ENCODE assay signal across 20 mouse cellular contexts in genomic region chr2:131200710-131201109, GRCm38 (mm10). TPM values are rescaled to one million over a fixed set of nuclear protein-coding genes. Genes with fewer than 3 reads are reported as not detected.
A peak's percentile ranks its signal among the peaks of the same experiment; 100 is the strongest.
DNase-seq lines count a peak whose midpoint lies in the region; ATAC-seq and TF ChIP-seq lines count a peak whose summit lies in the region.
"Had no signal": no experiment of that assay in that cellular context is flagged by ENCODE, and none has a peak within 500 bp of the region (broad histone marks: within the 10 kb centered on the region; RNA-seq: fewer than 3 reads in every experiment).

No protein-coding gene starts in this region.

- H3K4me1 ChIP-seq in liver, embryonic 12.5 days, result peaks cover 50% of the 10 kb centered on the region
- H3K4me1 ChIP-seq in brown adipose tissue, adult 24 weeks (ENCODE audit: control insufficient read depth, insufficient read depth, insufficient read length, low read length), result peaks cover 15% of the 10 kb centered on the region
- H3K4me1 ChIP-seq in hindbrain, postnatal 0 days (ENCODE audit: insufficient read depth, low read length), result no peaks in the 10 kb centered on the region; the same call in 1 of the 2 replicates
- H3K4me1 ChIP-seq: forebrain, embryonic 12.5 days had no signal

- peak overlapping the region; percentile 15; the same call in 1 of the 2 replicates for H3K27ac ChIP-seq in liver, embryonic 12.5 days
- 0 out of 2 replicates have a peak overlapping the region, but pooled peaks have one; percentile 1 for H3K27ac ChIP-seq in brown adipose tissue, adult 24 weeks (replicated peaks; ENCODE audit: low read depth, low read length)
- H3K27ac ChIP-seq in hindbrain, postnatal 0 days, result no peak overlapping the region
- H3K27ac ChIP-seq: embryonic facial prominence, embryonic 13.5 days; embryonic facial prominence, embryonic 15.5 days; forebrain, embryonic 10.5 days; forebrain, embryonic 12.5 days had no signal

- no peak for TF ChIP-seq CTCF in hindbrain, postnatal 0 days (IDR thresholded peaks at IDR 0.05; ENCODE audit: low read depth)

- 77% methylated on average over 2 of the region's 2 CpGs for WGBS in liver, embryonic 12.5 days (ENCODE audit: insufficient replicate concordance)
- 84% methylated on average over 2 of the region's 2 CpGs for WGBS in hindbrain, postnatal 0 days

- DNase-seq in liver, result no peak
- peak; percentile 80 for DNase-seq in A20 (ENCODE audit: low read depth, low spot score)
- no peak for DNase-seq in kidney, adult 11 months
- DNase-seq in hindbrain, postnatal 0 days (ENCODE audit: low spot score), result no peak
- DNase-seq: adrenal gland, adult 8-10 months; cerebellum, adult 11 months; cerebellum, adult 8-10 months; embryo, embryonic 11 days had no signal

- no peaks in the 10 kb centered on the region for H3K9me3 ChIP-seq in liver, embryonic 12.5 days (replicated peaks)
- H3K9me3 ChIP-seq in hindbrain, postnatal 0 days (ENCODE audit: low read length), result no peaks in the 10 kb centered on the region
- H3K9me3 ChIP-seq: embryonic facial prominence, embryonic 13.5 days; embryonic facial prominence, embryonic 15.5 days; forebrain, embryonic 10.5 days; forebrain, embryonic 12.5 days; G1E had no signal

- H3K27me3 ChIP-seq in liver, embryonic 12.5 days (replicated peaks), result no peaks in the 10 kb centered on the region
- H3K27me3 ChIP-seq in hindbrain, postnatal 0 days (ENCODE audit: insufficient read depth, low read length), result no peaks in the 10 kb centered on the region
- H3K27me3 ChIP-seq: embryonic facial prominence, embryonic 13.5 days; embryonic facial prominence, embryonic 15.5 days; forebrain, embryonic 12.5 days; Patski had no signal

- no peak overlapping the region for H3K4me3 ChIP-seq in liver, embryonic 12.5 days
- H3K4me3 ChIP-seq in brown adipose tissue, adult 24 weeks (ENCODE audit: insufficient read depth, low read depth, low read length), result no peak overlapping the region
- H3K4me3 ChIP-seq in hindbrain, postnatal 0 days (ENCODE audit: low read length), result no peak overlapping the region
- H3K4me3 ChIP-seq: embryonic facial prominence, embryonic 13.5 days; embryonic facial prominence, embryonic 15.5 days; erythroblast, embryonic 14.5 days; forebrain, embryonic 10.5 days; forebrain, embryonic 12.5 days had no signal

- H3K36me3 ChIP-seq in liver, embryonic 12.5 days, result peaks cover 75% of the 10 kb centered on the region
- 0 out of 2 replicates have a peak, but pooled peaks cover 3% of the 10 kb centered on the region for H3K36me3 ChIP-seq in hindbrain, postnatal 0 days (ENCODE audit: insufficient read depth, low read length)

- no peak overlapping the region for H3K9ac ChIP-seq in liver, embryonic 12.5 days
- no peak overlapping the region for H3K9ac ChIP-seq in hindbrain, postnatal 0 days (replicated peaks; ENCODE audit: low read length)
- H3K9ac ChIP-seq: embryonic facial prominence, embryonic 13.5 days; embryonic facial prominence, embryonic 15.5 days; forebrain, embryonic 12.5 days had no signal

- H3K4me2 ChIP-seq in liver, embryonic 12.5 days, result no peak overlapping the region
- no peak overlapping the region for H3K4me2 ChIP-seq in hindbrain, postnatal 0 days (ENCODE audit: low read depth, low read length)
- H3K4me2 ChIP-seq: embryonic facial prominence, embryonic 13.5 days; embryonic facial prominence, embryonic 15.5 days; forebrain, embryonic 12.5 days had no signal

- ATAC-seq in liver, embryonic 12.5 days, result no peak
- no peak for ATAC-seq in hindbrain, postnatal 0 days
- ATAC-seq: activated CD4-positive, CD25-positive, alpha-beta regulatory T cell, adult 4 months; forebrain, embryonic 14.5 days; forebrain, embryonic 16.5 days; Patski had no signal

RNA-seq across cellular contexts. Expression of gene Ap5s1, which starts 6.2 kb away (rescaled TPM):
- 16.4 and 17.0 TPM in 2 replicates for polyA plus RNA-seq in liver, embryonic 12.5 days (2016; fragmentation: Nextera tagmentation; extraction: Ambion mirVana)
- polyA plus RNA-seq in brown adipose tissue, adult 24 weeks (2012; ENCODE audit: insufficient read depth, insufficient read length, missing spikeins), result 15.9 and 26.0 TPM in 2 replicates
- total RNA-seq in hindbrain, postnatal 0 days (2014; rRNA removed), result 63.0 and 67.6 TPM in 2 replicates
- polyA plus RNA-seq in hindbrain, postnatal 0 days (2015; fragmentation: Nextera tagmentation; extraction: Ambion mirVana), result 37.1 and 37.5 TPM in 2 replicates

RNA-seq across cellular contexts. Expression of gene Spef1, which starts 13.6 kb away (rescaled TPM):
- 1.0 and 1.1 TPM in 2 replicates for polyA plus RNA-seq in liver, embryonic 12.5 days (2016; fragmentation: Nextera tagmentation; extraction: Ambion mirVana)
- 5.3 and 9.2 TPM in 2 replicates for polyA plus RNA-seq in brown adipose tissue, adult 24 weeks (2012; ENCODE audit: insufficient read depth, insufficient read length, missing spikeins)
- total RNA-seq in hindbrain, postnatal 0 days (2014; rRNA removed), result 15.5 and 17.3 TPM in 2 replicates
- polyA plus RNA-seq in hindbrain, postnatal 0 days (2015; fragmentation: Nextera tagmentation; extraction: Ambion mirVana), result 7.8 and 8.9 TPM in 2 replicates

RNA-seq across cellular contexts. Expression of gene Cdc25b, which starts 14.0 kb away (rescaled TPM):
- 172 and 182 TPM in 2 replicates for polyA plus RNA-seq in liver, embryonic 12.5 days (2016; fragmentation: Nextera tagmentation; extraction: Ambion mirVana)
- 2.4 and 2.5 TPM in 2 replicates for polyA plus RNA-seq in brown adipose tissue, adult 24 weeks (2012; ENCODE audit: insufficient read depth, insufficient read length, missing spikeins)
- 18.2 TPM in 2 replicates for total RNA-seq in hindbrain, postnatal 0 days (2014; rRNA removed)
- 22.2 and 24.0 TPM in 2 replicates for polyA plus RNA-seq in hindbrain, postnatal 0 days (2015; fragmentation: Nextera tagmentation; extraction: Ambion mirVana)

RNA-seq across cellular contexts. Expression of gene Cenpb, which starts 20.8 kb away (rescaled TPM):
- 5.9 and 6.5 TPM in 2 replicates for polyA plus RNA-seq in liver, embryonic 12.5 days (2016; fragmentation: Nextera tagmentation; extraction: Ambion mirVana)
- polyA plus RNA-seq in brown adipose tissue, adult 24 weeks (2012; ENCODE audit: insufficient read depth, insufficient read length, missing spikeins), result 78.2 and 99.0 TPM in 2 replicates
- 106 and 112 TPM in 2 replicates for total RNA-seq in hindbrain, postnatal 0 days (2014; rRNA removed)
- 12.8 and 14.4 TPM in 2 replicates for polyA plus RNA-seq in hindbrain, postnatal 0 days (2015; fragmentation: Nextera tagmentation; extraction: Ambion mirVana)

RNA-seq across cellular contexts. Expression of gene Mavs, which starts 33.2 kb away (rescaled TPM):
- 31.8 and 33.3 TPM in 2 replicates for polyA plus RNA-seq in liver, embryonic 12.5 days (2016; fragmentation: Nextera tagmentation; extraction: Ambion mirVana)
- 57.1 and 83.3 TPM in 2 replicates for polyA plus RNA-seq in brown adipose tissue, adult 24 weeks (2012; ENCODE audit: insufficient read depth, insufficient read length, missing spikeins)
- 11.3 and 17.4 TPM in 2 replicates for total RNA-seq in hindbrain, postnatal 0 days (2014; rRNA removed)
- 6.1 and 6.7 TPM in 2 replicates for polyA plus RNA-seq in hindbrain, postnatal 0 days (2015; fragmentation: Nextera tagmentation; extraction: Ambion mirVana)
